Mouse (Mus musculus): Measurements from ENCODE around the gene Pbx3.

Gene Pbx3

DNA sequence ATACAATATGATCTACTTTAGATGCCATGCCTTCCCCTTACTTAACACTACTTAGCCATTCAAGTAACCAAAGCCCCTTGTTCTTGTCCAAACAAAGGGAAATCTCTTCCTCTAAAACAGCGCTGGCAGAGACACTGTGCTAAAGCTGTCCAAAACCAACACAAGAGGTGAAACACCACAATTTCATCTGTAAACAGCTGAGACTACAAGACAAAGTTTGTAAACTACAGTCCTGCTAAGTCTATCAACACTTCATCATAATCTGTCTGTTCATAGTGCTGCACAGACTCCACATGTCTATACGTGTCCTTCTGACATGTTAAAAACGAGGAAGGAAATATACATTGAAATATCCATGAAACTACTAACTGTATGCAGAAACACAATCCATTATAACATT is 151.5 kb downstream of the Pbx3 start:
- no peak for DNase-seq (ENCODE audit: low spot score in 2 of 2)

DNA sequence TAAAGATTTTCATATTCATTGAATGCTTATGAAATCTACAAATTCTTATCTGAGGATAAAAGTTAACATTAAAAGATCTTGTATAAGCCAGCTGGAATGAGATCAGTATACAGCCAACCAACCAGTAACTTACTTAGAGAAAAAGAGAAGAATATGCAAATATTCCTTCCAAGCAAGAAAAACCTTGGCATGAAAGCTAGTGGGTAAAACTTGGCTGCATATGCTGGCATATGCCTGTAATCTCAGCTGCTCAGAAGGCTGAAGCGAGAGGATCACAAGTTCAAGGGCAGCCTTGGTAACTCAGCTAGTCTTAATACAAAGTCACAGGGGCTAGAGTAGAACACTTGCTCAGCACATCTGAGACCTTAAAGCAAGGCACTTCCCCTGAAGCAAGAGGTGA is 153.8 kb downstream of the Pbx3 start:
- DNase-seq (ENCODE audit: low spot score in 2 of 2) = no peak

DNA sequence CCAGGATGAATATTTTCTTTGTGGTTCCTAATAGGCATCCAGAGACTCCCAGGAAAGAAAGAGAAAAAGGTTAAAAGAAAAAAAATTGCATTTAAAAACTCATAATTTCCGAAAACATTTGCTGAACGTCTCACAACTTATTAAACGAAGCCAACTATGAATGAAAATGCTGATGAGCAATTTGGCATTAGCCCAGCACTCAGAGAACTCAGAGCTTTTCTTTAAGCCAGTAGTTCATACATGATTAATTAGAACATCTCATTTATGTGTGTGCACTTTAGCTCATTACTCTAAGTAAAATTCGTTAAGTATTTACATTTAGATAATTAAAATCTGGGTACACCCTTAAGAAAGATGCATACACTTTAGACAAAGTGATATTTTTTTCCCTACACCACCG is 155.3 kb downstream of the Pbx3 start:
- no peak for DNase-seq (ENCODE audit: low spot score in 2 of 2)

DNA sequence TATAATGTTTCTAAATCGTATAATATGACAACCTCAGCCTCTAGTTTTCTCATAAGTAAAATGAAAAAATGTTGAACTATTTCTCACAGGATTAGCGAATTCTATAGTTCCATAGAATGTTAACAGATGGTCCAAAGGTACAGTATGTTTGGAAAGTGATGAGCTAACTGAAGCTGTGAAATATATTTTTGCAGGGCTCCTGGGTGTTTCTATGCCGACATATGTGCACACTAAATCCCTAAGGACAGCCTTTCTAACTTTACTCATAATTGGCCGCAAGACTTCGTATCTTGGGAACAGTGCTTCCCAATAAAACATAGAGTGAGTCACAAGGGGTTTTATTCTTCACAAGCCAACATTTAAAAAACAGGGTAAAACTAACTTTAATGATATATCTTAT is 157.4 kb downstream of the Pbx3 start:
- DNase-seq (ENCODE audit: low spot score in 2 of 2) = no peak

DNA sequence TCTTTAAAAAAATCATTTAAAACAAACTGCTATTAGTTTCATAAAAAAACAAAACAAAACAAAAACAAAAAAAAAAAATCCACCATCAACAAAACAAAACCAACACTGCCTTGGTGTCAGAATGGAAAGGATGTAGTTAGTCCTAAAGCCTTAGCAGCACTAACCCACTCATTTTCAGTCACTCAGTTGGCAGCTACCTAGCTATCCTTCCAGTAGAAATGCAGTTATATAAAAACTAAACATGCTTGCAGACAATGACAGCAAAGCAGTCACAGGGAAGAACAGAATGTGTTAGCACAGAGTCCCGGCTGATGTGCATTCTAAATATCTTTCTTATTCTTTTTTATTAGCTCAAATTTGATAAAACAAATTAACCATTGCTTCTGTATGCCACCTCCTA is 160.5 kb downstream of the Pbx3 start:
- DNase-seq (ENCODE audit: low spot score in 2 of 2) = no peak

DNA sequence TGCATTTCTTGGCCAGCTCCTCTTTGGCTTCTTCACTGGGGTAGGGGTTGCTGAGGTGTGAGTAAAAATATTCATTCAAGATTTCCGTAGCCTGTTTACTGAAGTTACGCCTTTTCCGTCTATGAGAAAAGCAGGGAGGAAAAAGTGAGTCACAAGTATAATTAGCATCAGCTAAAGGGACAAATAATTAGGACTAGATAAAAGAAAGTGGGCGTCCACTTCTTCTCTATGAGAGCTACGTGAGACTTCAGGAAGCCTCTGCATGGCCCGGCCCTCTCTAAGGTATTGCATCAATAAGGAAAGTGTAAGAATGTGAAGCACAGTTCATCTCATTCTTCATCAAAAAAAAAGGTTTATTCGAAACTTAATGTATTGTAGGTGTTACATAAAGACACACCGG is 168.1 kb downstream of the Pbx3 start:
- no peak for DNase-seq (ENCODE audit: low spot score in 2 of 2)

DNA sequence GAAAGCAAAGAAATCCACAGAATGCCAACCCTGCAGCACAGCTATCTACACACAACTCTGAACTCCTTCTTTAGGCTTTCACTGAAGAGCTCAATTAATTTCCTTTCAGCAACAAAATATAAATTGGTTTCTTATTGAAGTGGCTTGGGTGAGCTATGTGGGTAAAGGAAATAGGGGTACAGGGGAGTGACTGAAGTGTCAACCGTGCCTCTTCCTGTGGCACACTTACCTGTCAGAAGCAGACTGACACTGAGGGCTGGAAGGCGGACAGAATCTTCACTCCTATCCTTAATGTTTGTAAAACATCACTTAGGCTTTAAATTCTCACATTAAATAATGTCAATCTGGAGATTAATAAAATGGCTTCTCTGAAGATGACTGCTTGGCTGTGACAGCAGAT is 168.6 kb downstream of the Pbx3 start:
- no peak for DNase-seq (ENCODE audit: low spot score in 2 of 2)

DNA sequence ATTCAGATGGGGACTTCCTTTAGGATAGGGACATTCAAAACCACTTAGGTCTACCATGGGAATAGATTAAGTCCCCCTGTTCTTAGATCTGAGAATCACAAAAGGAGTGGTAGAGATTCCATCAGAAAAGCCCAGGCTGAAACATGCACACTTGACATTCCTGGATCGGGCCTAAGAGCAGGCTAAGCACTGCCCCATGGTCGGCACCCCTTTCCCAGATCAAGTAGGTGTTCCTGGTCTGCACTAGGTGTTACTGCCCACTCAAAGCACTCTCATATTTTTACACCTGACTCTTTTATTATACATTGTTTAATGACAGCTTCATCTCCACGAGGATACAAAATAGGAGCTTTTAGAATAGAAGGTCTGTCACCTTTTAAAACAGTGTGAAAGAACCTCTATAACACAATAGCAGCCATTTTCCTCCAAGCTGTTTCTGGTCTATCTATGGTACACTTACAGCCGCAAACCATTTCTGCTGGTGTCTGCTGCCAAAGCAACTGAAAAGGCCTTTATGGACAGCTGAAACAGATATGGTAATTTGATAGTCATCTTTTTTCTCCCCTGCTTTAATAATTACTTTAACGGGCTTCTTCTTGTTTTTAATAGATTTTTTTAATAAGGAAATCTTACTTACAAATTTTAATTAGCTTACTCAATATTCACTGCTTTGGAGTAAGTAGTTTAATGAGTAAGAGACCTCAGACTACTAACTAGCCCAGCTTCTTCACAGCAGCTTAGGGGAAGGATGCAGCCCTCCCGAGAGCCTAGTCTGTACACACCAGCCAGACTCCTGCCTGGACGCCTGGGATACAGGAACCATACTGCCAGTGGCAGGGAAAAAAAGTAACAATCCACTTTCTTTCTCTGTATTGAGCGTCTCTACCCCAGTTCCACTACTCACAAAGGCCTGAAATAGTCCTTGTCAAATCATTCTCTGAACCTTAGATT is 178.8 kb downstream of the Pbx3 start:
- no peak for DNase-seq (ENCODE audit: low spot score in 2 of 2)

GRCm38 (mm10) chr2:34193276-34193675 is 179.7 kb downstream of the Pbx3 start:
- DNase-seq (ENCODE audit: low spot score in 2 of 2) = no peak

- no peak for DNase-seq (ENCODE audit: low spot score in 2 of 2)
Observed at GRCm38 (mm10) chr2:34187366-34187765, 185.6 kb downstream of the Pbx3 start.

DNA sequence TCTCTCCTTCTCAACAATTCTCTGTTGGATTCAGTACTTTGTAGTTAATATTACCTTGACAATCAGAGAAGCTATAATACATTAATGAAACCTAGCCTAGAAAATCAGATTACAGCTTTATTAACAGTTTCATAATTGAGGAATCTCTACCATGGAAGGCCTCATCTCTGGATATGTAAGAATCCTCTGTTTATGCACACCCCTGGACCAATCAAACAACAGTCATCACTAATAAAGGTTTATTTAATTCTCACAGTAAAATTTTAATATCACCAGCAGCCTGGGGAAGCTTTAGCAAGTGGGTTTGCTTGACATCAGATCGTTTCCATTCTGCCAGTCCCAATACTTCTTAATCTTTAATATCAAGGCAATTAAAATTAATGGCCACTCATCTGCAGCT is 191.3 kb downstream of the Pbx3 start:
- DNase-seq (ENCODE audit: low spot score in 2 of 2) = no peak

- no peak for DNase-seq (ENCODE audit: low spot score in 2 of 2)
Observed at GRCm38 (mm10) chr2:34179299-34179698, 193.6 kb downstream of the Pbx3 start.

DNA sequence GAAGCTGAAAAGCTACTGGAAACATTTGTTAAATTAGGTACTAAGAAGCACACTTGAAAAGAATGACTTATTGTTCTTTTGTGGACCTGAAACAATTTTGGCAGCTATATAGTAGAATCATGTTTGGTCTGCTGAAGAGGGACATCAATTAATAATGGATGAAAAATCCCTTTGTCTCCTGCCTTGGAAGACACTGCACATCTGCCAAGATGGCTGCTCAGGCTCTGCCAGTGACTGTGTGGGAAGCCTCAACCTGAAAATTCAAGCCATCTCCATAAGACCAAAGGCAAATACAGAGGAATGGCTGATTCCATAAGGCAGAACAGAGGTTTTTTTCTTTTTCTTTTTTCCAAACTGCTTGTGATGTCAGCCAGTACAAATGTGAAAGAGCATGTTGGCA is 194.3 kb downstream of the Pbx3 start:
- no peak for DNase-seq (ENCODE audit: low spot score in 2 of 2)

- DNase-seq (ENCODE audit: low spot score in 2 of 2) = no peak
Observed at GRCm38 (mm10) chr2:34170424-34170823, 202.5 kb downstream of the Pbx3 start.

GRCm38 (mm10) chr2:34169626-34170025 is 203.3 kb downstream of the Pbx3 start:
- no peak for DNase-seq (ENCODE audit: low spot score in 2 of 2)

DNA sequence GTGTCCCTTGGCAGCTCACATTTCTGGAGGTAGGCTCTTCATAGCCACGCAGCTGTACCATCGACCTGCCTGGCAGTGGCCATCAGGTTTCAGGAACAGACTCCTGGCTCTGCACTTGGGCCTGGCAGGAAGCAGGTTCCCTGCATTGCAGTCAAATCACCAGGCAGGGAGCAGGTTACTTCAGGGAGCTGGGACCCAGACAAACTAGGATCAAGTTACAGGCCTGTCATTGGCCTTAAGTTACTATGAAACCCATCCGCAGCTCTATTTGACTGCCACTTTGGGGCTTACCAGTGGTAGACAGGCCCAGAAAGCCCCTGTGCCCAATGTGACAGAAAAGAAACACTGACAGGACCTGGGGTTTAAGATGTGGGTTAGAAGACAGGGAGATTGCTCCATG is 204.8 kb downstream of the Pbx3 start:
- DNase-seq (ENCODE audit: low spot score in 2 of 2) = no peak

DNA sequence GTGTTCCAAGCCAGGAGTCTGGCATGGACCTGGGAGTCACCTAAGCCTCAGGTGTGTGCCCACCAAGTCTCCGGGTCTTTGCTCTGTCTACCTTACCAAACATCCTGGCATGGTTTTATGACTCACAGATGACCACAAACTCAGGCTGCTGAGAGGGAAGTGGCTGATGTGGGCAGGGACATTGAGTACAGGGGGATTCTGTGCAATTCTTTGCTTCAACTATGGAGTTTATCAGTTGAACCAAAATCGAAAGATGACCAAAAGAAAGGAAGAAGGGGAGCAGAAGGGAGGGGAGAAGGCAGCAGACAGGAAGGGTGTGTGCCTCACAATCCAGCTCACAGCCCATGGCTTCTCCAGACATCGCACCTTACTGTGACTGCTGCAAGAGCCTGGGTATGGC is 210.5 kb downstream of the Pbx3 start:
- no peak for DNase-seq (ENCODE audit: low spot score in 2 of 2)

DNA sequence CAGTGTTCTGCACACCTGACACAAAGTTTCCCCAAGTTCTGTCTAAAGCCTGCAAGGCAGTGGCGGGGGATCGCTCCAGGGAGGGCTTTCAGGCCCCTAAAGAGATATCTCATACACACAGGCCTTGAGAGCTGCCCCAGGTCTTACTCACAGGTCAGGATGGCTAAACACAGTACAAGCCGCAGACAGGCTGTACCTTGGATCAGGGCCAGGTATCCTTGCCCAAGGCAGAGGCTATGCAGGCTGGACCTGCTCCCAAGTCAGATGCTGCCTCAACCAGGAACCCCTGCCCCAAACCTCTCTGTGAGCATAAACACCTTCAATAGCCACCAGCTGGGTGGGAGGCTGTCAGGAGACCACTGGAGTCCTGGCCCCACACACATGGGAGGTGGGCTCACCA is 215.2 kb downstream of the Pbx3 start:
- DNase-seq (ENCODE audit: low spot score in 2 of 2) = no peak

DNA sequence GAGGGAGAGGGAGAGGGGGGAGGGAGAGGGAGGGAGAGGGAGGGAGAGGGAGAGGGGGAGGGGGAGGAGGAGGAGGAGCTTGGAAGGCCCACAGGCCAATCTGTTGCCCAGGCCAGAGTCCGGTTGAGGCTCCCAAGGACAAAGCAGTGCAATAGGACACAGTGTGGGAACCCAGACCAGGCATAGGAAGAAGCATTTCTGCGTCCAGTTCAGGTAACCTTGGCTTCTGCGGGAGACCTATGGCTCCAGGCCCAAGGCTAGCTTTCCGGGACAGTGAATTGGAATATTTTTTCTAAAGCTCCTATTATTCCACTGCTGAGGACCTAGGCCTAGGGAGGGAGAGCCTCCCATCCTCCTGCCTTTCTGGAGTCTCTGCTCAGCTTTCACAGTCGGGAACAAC is 218.1 kb downstream of the Pbx3 start:
- DNase-seq (ENCODE audit: low spot score in 2 of 2) = no peak

- no peak for DNase-seq (ENCODE audit: low spot score in 2 of 2)
Observed at GRCm38 (mm10) chr2:34153336-34153735, 219.6 kb downstream of the Pbx3 start.

- DNase-seq (ENCODE audit: low spot score in 2 of 2) = no peak
Observed at GRCm38 (mm10) chr2:34150560-34150959, 222.4 kb downstream of the Pbx3 start.

GRCm38 (mm10) chr2:34148214-34148613 is 224.7 kb downstream of the Pbx3 start:
- no peak for DNase-seq (ENCODE audit: low spot score in 2 of 2)

DNA sequence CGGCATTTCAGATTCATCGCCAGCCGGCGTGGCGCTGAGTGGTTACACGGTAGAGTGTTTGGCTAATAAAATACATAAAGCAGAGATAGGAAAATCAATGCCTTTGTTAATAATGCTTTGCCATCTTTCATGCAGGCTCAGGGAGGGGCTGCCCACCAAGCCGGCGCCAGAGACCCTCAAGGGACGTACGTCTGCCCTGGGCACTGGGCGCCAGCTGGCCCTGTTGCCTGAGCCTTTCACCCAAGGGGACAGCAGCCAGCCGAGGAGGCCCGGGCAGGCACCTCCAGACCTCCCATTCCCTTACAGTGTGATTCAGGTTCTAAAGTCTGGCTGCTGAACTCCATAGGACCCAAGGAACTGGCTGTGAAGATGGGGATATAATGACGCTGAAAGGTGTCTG is 225.5 kb downstream of the Pbx3 start:
- no peak for DNase-seq (ENCODE audit: low spot score in 2 of 2)

- DNase-seq (ENCODE audit: low spot score in 2 of 2) = no peak
Observed at GRCm38 (mm10) chr2:34147036-34147435, 225.9 kb downstream of the Pbx3 start.
